Mouse (Mus musculus) adipocyte (in vitro differentiated cells): ENCODE results near the gene Ccser1.

Experiments used
- DNase-seq: peaks from one replicate; pipeline ENCODE4 v3.0.0-alpha.2; 2016; ENCODE audit warnings: low spot score

Ccser1 gene

GRCm38 (mm10) chr6:61432167-61432566 lies 252.0 kb downstream of the Ccser1 start:
- DNase-seq = no peak

GRCm38 (mm10) chr6:61432703-61433102 lies 252.6 kb downstream of the Ccser1 start:
- DNase-seq = no peak

- DNase-seq = no peak
Observed at GRCm38 (mm10) chr6:61438165-61438564, 258.0 kb downstream of the Ccser1 start.

GRCm38 (mm10) chr6:61471371-61472152 lies 291.4 kb downstream of the Ccser1 start:
- DNase-seq = no peak

GRCm38 (mm10) chr6:61485336-61485735 lies 305.2 kb downstream of the Ccser1 start:
- DNase-seq = no peak

GRCm38 (mm10) chr6:61491979-61492821 lies 312.1 kb downstream of the Ccser1 start:
- DNase-seq = no peak

- DNase-seq = no peak
Observed at GRCm38 (mm10) chr6:61493386-61493785, 313.3 kb downstream of the Ccser1 start.

- no peak for DNase-seq
Observed at GRCm38 (mm10) chr6:61515310-61515709, 335.2 kb downstream of the Ccser1 start.

- DNase-seq = no peak
Observed at GRCm38 (mm10) chr6:61521587-61521986, 341.5 kb downstream of the Ccser1 start.

- DNase-seq = no peak
Observed at GRCm38 (mm10) chr6:61522108-61522507, 342.0 kb downstream of the Ccser1 start.

- DNase-seq = no peak
Observed at GRCm38 (mm10) chr6:61523748-61524493, 343.8 kb downstream of the Ccser1 start.

- no peak for DNase-seq
Observed at GRCm38 (mm10) chr6:61540732-61541131, 360.6 kb downstream of the Ccser1 start.

GRCm38 (mm10) chr6:61543459-61544044 lies 363.4 kb downstream of the Ccser1 start:
- DNase-seq = no peak

GRCm38 (mm10) chr6:61567551-61567950 lies 387.4 kb downstream of the Ccser1 start:
- DNase-seq = no peak

GRCm38 (mm10) chr6:61567967-61568366 lies 387.8 kb downstream of the Ccser1 start:
- DNase-seq = no peak

GRCm38 (mm10) chr6:61581696-61582095 lies 401.6 kb downstream of the Ccser1 start:
- no peak for DNase-seq

GRCm38 (mm10) chr6:61588999-61589398 lies 408.9 kb downstream of the Ccser1 start:
- DNase-seq = no peak

GRCm38 (mm10) chr6:61601911-61602310 lies 421.8 kb downstream of the Ccser1 start:
- no peak for DNase-seq

- no peak for DNase-seq
Observed at GRCm38 (mm10) chr6:61614920-61615319, 434.8 kb downstream of the Ccser1 start.

- no peak for DNase-seq
Observed at GRCm38 (mm10) chr6:61621707-61622106, 441.6 kb downstream of the Ccser1 start.

GRCm38 (mm10) chr6:61661414-61661813 lies 481.3 kb downstream of the Ccser1 start:
- no peak for DNase-seq

GRCm38 (mm10) chr6:61664572-61664971 lies 484.4 kb downstream of the Ccser1 start:
- DNase-seq = no peak
